Mouse (Mus musculus): ENCODE measurements around the gene Susd3. TPM values are rescaled to one million over a fixed set of nuclear protein-coding genes. Genes with fewer than 3 reads are reported as not detected.

Susd3 gene
- total RNA-seq, 2 experiments from 2014 or later: 2.0 to 2.4 TPM

- DNase-seq (ENCODE audit: low spot score in 2 of 2): no peak
- intact Hi-C loops (cut with DNase I): no loop called here
These were observed 57.4 kb downstream of the Susd3 start for GRCm38 (mm10) chr13:49190876-49191672.

GRCm38 (mm10) chr13:49189970-49190870 is 58.3 kb downstream of the Susd3 start:
- intact Hi-C loops (cut with DNase I): no loop called here
- DNase-seq (ENCODE audit: low spot score in 2 of 2): no peak

- no peak for DNase-seq (ENCODE audit: low spot score in 2 of 2)
- intact Hi-C loops (cut with DNase I): no loop called here
These were observed 59.5 kb downstream of the Susd3 start for GRCm38 (mm10) chr13:49188966-49189360.

- DNase-seq (ENCODE audit: low spot score in 2 of 2): no peak
- intact Hi-C loops (cut with DNase I): no loop called here
These were observed 60.1 kb downstream of the Susd3 start for GRCm38 (mm10) chr13:49188219-49188965.

- peak; percentile 78 to 84 for DNase-seq (ENCODE audit: low spot score in 2 of 2)
- intact Hi-C loops (cut with DNase I): no loop called here
These were observed 61.0 kb downstream of the Susd3 start, which contains the start of gene Ninj1 for GRCm38 (mm10) chr13:49187288-49188218. TSS of gene Ninj1 (plus strand) at chr13:49187485.

GRCm38 (mm10) chr13:49186798-49187287 is 61.7 kb downstream of the Susd3 start:
- intact Hi-C loops (cut with DNase I): no loop called here
- DNase-seq (ENCODE audit: low spot score in 2 of 2): no peak

- intact Hi-C loops (cut with DNase I): no loop called here
- no peak for DNase-seq (ENCODE audit: low spot score in 2 of 2)
These were observed 64.9 kb downstream of the Susd3 start for GRCm38 (mm10) chr13:49183646-49184045.

GRCm38 (mm10) chr13:49183161-49183560 is 65.3 kb downstream of the Susd3 start:
- intact Hi-C loops (cut with DNase I): no loop called here

GRCm38 (mm10) chr13:49181411-49181984 is 67.0 kb downstream of the Susd3 start:
- intact Hi-C loops (cut with DNase I): no loop called here
- DNase-seq (ENCODE audit: low spot score in 2 of 2): no peak

More at GRCm38 (mm10) chr13:49183161-49183560, 65.3 kb downstream of the Susd3 start:
- no peak for DNase-seq (ENCODE audit: low spot score in 2 of 2)

- DNase-seq (ENCODE audit: low spot score in 2 of 2): no peak
- intact Hi-C loops (cut with DNase I): no loop called here
These were observed 67.8 kb downstream of the Susd3 start for GRCm38 (mm10) chr13:49180691-49181090.

Other genes with a start within 250 kb of the Susd3 start
- 100 to 1,000 TPM; 111 to 115 TPM for gene Wnk2, start 100.7 kb downstream of the Susd3 start, total RNA-seq (2021)
- 10 to 100 TPM; 16.3 to 24.0 TPM for gene Ninj1, start 61.2 kb downstream of the Susd3 start, total RNA-seq (2021)
- 10 to 100 TPM in 1 of 2 experiments, 1 to 10 TPM in 1; 8.9 to 15.6 TPM for gene Card19, start 32.7 kb downstream of the Susd3 start, total RNA-seq (2021)
- gene Fgd3, start 71.6 kb upstream of the Susd3 start, total RNA-seq (2021): 1 to 10 TPM; 6.3 to 6.8 TPM
- 10 to 100 TPM; 48.5 to 51.0 TPM for gene Bicd2, start 92.9 kb upstream of the Susd3 start, total RNA-seq (2021)
- 10 to 100 TPM; 14.8 to 16.8 TPM for gene Ippk, start 172.5 kb upstream of the Susd3 start, total RNA-seq (2021)
- gene Tes3-ps, start 244.6 kb upstream of the Susd3 start, total RNA-seq (2021): 1 to 10 TPM; 1.6 to 1.9 TPM

Data from left cerebral cortex, postnatal 25 days (tissue).